Mouse (Mus musculus) intestine, embryonic 16.5 days (tissue): ENCODE measurements around the gene Prkcq. TPM values are rescaled to one million over a fixed set of nuclear protein-coding genes. Genes with fewer than 3 reads are reported as not detected.

Experiments
- ATAC-seq: fragments of 200-750 bp; cut with Nextera tagmentation; 2 replicates; pipeline ENCODE4 v1.8.0; 2017; ENCODE audit warnings: moderate TSS enrichment, moderate library complexity
- H3K27ac ChIP-seq: fragments of 300-500 bp; sonication (generic); 2 replicates; pipeline ENCODE4 v1.5.1; 2014; ENCODE audit warnings: mild to moderate bottlenecking, low read length
- H3K27me3 ChIP-seq: fragments of 300-500 bp; sonication (generic); replicated peaks from 2 replicates; pipeline ENCODE4 v1.6.1; 2014; ENCODE audit warnings: low read length, control low read depth, mixed read lengths; ENCODE audit not compliant: control insufficient read depth, insufficient read depth
- H3K36me3 ChIP-seq: fragments of 300-500 bp; sonication (generic); 2 replicates; pipeline ENCODE4 v1.6.1; 2014; ENCODE audit warnings: low read length, control low read depth; ENCODE audit not compliant: control insufficient read depth, insufficient read depth
- H3K4me1 ChIP-seq: fragments of 300-500 bp; sonication (generic); 2 replicates; pipeline ENCODE4 v1.6.1; 2014; ENCODE audit warnings: low read length, control low read depth, mixed read lengths; ENCODE audit not compliant: control insufficient read depth, insufficient read depth
- H3K4me2 ChIP-seq: fragments of 300-500 bp; sonication (generic); 2 replicates; pipeline ENCODE4 v1.6.1; 2014; ENCODE audit warnings: low read depth, low read length, control low read depth
- H3K4me3 ChIP-seq: fragments of 300-500 bp; sonication (generic); 2 replicates; pipeline ENCODE4 v1.5.1; 2014; ENCODE audit warnings: mild to moderate bottlenecking, low read length
- H3K9ac ChIP-seq: fragments of 300-500 bp; sonication (generic); 2 replicates; pipeline ENCODE4 v1.6.1; 2014; ENCODE audit warnings: low read depth, low read length
- H3K9me3 ChIP-seq: fragments of 300-500 bp; sonication (generic); 2 replicates; pipeline ENCODE4 v1.6.1; 2016; ENCODE audit warnings: low read length, control low read depth; ENCODE audit not compliant: control insufficient read depth
- WGBS: fragments of 180-500 bp; shearing (Covaris S2); extraction: QIAGEN DNeasy Blood & Tissue Kit; methylation state at CpG from one replicate; pipeline ENCODE4 v1.1.7; 2014; 5-methylcytosine and 5-hydroxymethylcytosine counted together
- polyA plus RNA-seq: library from polyadenylated mRNA; unstranded; fragments of >200 nt; fragmentation: Nextera tagmentation; extraction: Ambion mirVana; gene quantifications from 2 replicates; pipeline ENCODE4 v1.2.1, GENCODE M21; 2015

Gene Prkcq
- polyA plus RNA-seq, 1 experiment from 2014 or later: 1.5 TPM

GRCm38 (mm10) chr2:11290931-11291330 is 119.0 kb downstream of the Prkcq start:
- Histone ChIP-seq H3K36me3 (no peaks in the 10 kb centered on the region), H3K9ac (no peak overlapping the region), H3K4me1 (no peaks in the 10 kb centered on the region), H3K4me3 (no peak overlapping the region), H3K4me2 (no peak overlapping the region), H3K9me3 (no peaks in the 10 kb centered on the region), H3K27ac (no peak overlapping the region), H3K27me3 (no peaks in the 10 kb centered on the region)
- 86% methylated on average over 6 of the region's 6 CpGs for WGBS
- ATAC-seq: no peak

- Histone ChIP-seq H3K9ac (no peak overlapping the region), H3K4me3 (no peak overlapping the region), H3K27ac (no peak overlapping the region), H3K36me3 (no peaks in the 10 kb centered on the region), H3K4me1 (no peaks in the 10 kb centered on the region), H3K27me3 (no peaks in the 10 kb centered on the region), H3K9me3 (no peaks in the 10 kb centered on the region), H3K4me2 (no peak overlapping the region)
- 82% methylated on average over 9 of the region's 9 CpGs for WGBS
- ATAC-seq: no peak
Measured at GRCm38 (mm10) chr2:11291570-11292405, 119.9 kb downstream of the Prkcq start.

GRCm38 (mm10) chr2:11293144-11293543 is 121.2 kb downstream of the Prkcq start:
- Histone ChIP-seq H3K4me2 (no peak overlapping the region), H3K9me3 (no peaks in the 10 kb centered on the region), H3K9ac (no peak overlapping the region), H3K4me3 (no peak overlapping the region), H3K27ac (no peak overlapping the region), H3K27me3 (no peaks in the 10 kb centered on the region), H3K4me1 (no peaks in the 10 kb centered on the region), H3K36me3 (no peaks in the 10 kb centered on the region)
- WGBS: 83% methylated on average over 13 of the region's 13 CpGs
- ATAC-seq: no peak

- no peak overlapping the region for H3K4me3 ChIP-seq
- peak; percentile 56; the same call in 1 of the 2 replicates for ATAC-seq
- H3K9ac ChIP-seq: no peak overlapping the region
- no peak overlapping the region for H3K27ac ChIP-seq
- no peaks in the 10 kb centered on the region for H3K27me3 ChIP-seq
- WGBS: 30% methylated on average over 5 of the region's 5 CpGs
- no peak overlapping the region for H3K4me2 ChIP-seq
- no peaks in the 10 kb centered on the region for H3K4me1 ChIP-seq
- no peaks in the 10 kb centered on the region for H3K9me3 ChIP-seq
- no peaks in the 10 kb centered on the region for H3K36me3 ChIP-seq
Measured at GRCm38 (mm10) chr2:11294643-11295191, 122.8 kb downstream of the Prkcq start.

- Histone ChIP-seq H3K9ac (no peak overlapping the region), H3K36me3 (no peaks in the 10 kb centered on the region), H3K4me3 (no peak overlapping the region), H3K9me3 (no peaks in the 10 kb centered on the region), H3K27me3 (no peaks in the 10 kb centered on the region), H3K4me2 (no peak overlapping the region), H3K4me1 (no peaks in the 10 kb centered on the region), H3K27ac (no peak overlapping the region)
- WGBS: 86% methylated on average over 7 of the region's 7 CpGs
- no peak for ATAC-seq
Measured at GRCm38 (mm10) chr2:11298811-11299210, 126.9 kb downstream of the Prkcq start.

- 40% methylated on average over 1 of the region's 1 CpGs for WGBS
- H3K4me3 ChIP-seq: no peak overlapping the region
- H3K9me3 ChIP-seq: no peaks in the 10 kb centered on the region
- H3K27me3 ChIP-seq: no peaks in the 10 kb centered on the region
- H3K9ac ChIP-seq: no peak overlapping the region
- H3K36me3 ChIP-seq: no peaks in the 10 kb centered on the region
- H3K4me2 ChIP-seq: no peak overlapping the region
- H3K27ac ChIP-seq: no peak overlapping the region
- no peak for ATAC-seq
- no peaks in the 10 kb centered on the region for H3K4me1 ChIP-seq
Measured at GRCm38 (mm10) chr2:11299366-11299765, 127.5 kb downstream of the Prkcq start.

GRCm38 (mm10) chr2:11300362-11300761 is 128.5 kb downstream of the Prkcq start:
- Histone ChIP-seq H3K4me3 (no peak overlapping the region), H3K9ac (no peak overlapping the region), H3K27ac (no peak overlapping the region), H3K4me1 (no peaks in the 10 kb centered on the region), H3K9me3 (no peaks in the 10 kb centered on the region), H3K27me3 (no peaks in the 10 kb centered on the region), H3K36me3 (no peaks in the 10 kb centered on the region), H3K4me2 (no peak overlapping the region)
- 83% methylated on average over 6 of the region's 6 CpGs for WGBS
- ATAC-seq: no peak

GRCm38 (mm10) chr2:11320241-11320640 is 148.3 kb downstream of the Prkcq start:
- no peak overlapping the region for H3K4me2 ChIP-seq

GRCm38 (mm10) chr2:11322396-11322795 is 150.5 kb downstream of the Prkcq start:
- 65% methylated on average over 3 of the region's 3 CpGs for WGBS
- Histone ChIP-seq H3K9me3 (no peaks in the 10 kb centered on the region), H3K4me2 (no peak overlapping the region)

More at GRCm38 (mm10) chr2:11320241-11320640, 148.3 kb downstream of the Prkcq start:
- Histone ChIP-seq H3K27me3 (no peaks in the 10 kb centered on the region), H3K36me3 (no peaks in the 10 kb centered on the region), H3K4me3 (no peak overlapping the region), H3K9me3 (no peaks in the 10 kb centered on the region), H3K27ac (no peak overlapping the region), H3K9ac (no peak overlapping the region), H3K4me1 (no peaks in the 10 kb centered on the region)
- WGBS: 41% methylated on average over 10 of the region's 10 CpGs
- no peak for ATAC-seq

More at GRCm38 (mm10) chr2:11322396-11322795, 150.5 kb downstream of the Prkcq start:
- no peaks in the 10 kb centered on the region for H3K4me1 ChIP-seq
- no peaks in the 10 kb centered on the region for H3K36me3 ChIP-seq
- no peak for ATAC-seq
- H3K27me3 ChIP-seq: no peaks in the 10 kb centered on the region
- H3K27ac ChIP-seq: no peak overlapping the region
- H3K4me3 ChIP-seq: no peak overlapping the region
- H3K9ac ChIP-seq: no peak overlapping the region
